ENCODE assay signal across 8 mouse cellular contexts in genomic region chr4:106799772-106800336, GRCm38 (mm10). TPM values are rescaled to one million over a fixed set of nuclear protein-coding genes. Genes with fewer than 3 reads are reported as not detected.
A peak's percentile ranks its signal among the peaks of the same experiment; 100 is the strongest.
DNase-seq lines count a peak whose midpoint lies in the region; ATAC-seq and TF ChIP-seq lines count a peak whose summit lies in the region.

No protein-coding gene starts in this region.

- WGBS in forebrain, embryonic 10.5 days: 6% methylated on average over 15 of the region's 15 CpGs
- 9% methylated on average over 15 of the region's 15 CpGs for WGBS in heart, embryonic 15.5 days
- 16% methylated on average over 15 of the region's 15 CpGs for WGBS in liver, embryonic 12.5 days (ENCODE audit: insufficient replicate concordance)
- WGBS in neural tube, embryonic 13.5 days: 7% methylated on average over 15 of the region's 15 CpGs
- WGBS in thymus, adult 2 months: 47% methylated on average over 15 of the region's 15 CpGs

- in situ Hi-C loops in CH12.LX (cut with MboI; ENCODE audit: low pct_ligation_motif_present, low pct_unique_long_range_greater_than_20kb, low sequenced_read_pairs): loop anchor here (5.0 to 10.0 kb wide), 2 partner anchors 38 to 165 kb away; no protein-coding TSS in a partner anchor

- H3K9me3 ChIP-seq in CH12.LX (replicated peaks; ENCODE audit: low read length): peaks cover 8% of the 10 kb centered on the region
- no peaks in the 10 kb centered on the region for H3K9me3 ChIP-seq in forebrain, embryonic 10.5 days
- H3K9me3 ChIP-seq in heart, embryonic 15.5 days (replicated peaks): no peaks in the 10 kb centered on the region
- no peaks in the 10 kb centered on the region; the same call in 1 of the 2 replicates for H3K9me3 ChIP-seq in liver, embryonic 12.5 days (replicated peaks)
- H3K9me3 ChIP-seq in neural tube, embryonic 13.5 days: no peaks in the 10 kb centered on the region

- no peak overlapping the region for H3K9ac ChIP-seq in CH12.LX (ENCODE audit: insufficient read depth, low read depth)
- peak overlapping the region; percentile 26; the same call in 1 of the 2 replicates for H3K9ac ChIP-seq in heart, embryonic 15.5 days
- H3K9ac ChIP-seq in liver, embryonic 12.5 days: peak overlapping the region; percentile 52
- H3K9ac ChIP-seq in neural tube, embryonic 13.5 days: peak overlapping the region; percentile 26; the same call in 1 of the 2 replicates

- no peak for TF ChIP-seq EP300 in CH12.LX (IDR thresholded peaks at IDR 0.05; ENCODE audit: low read length)

- no peak for DNase-seq in CH12.LX (ENCODE audit: extremely low read depth)
- DNase-seq in forebrain, embryonic 10.5 days (ENCODE audit: extremely low spot score, low spot score): peak; percentile 74
- peak; percentile 92 to 95 for DNase-seq in kidney, postnatal 25 days
- DNase-seq in thymus, adult 2 months: peak; percentile 61

- dilution Hi-C loops in CH12.LX (cut with MboI; ENCODE audit: extremely low pct_ligation_motif_present, extremely low pct_unique_long_range_greater_than_20kb, low sequenced_read_pairs): no loop called here

- TF ChIP-seq POLR2A in CH12.LX (IDR thresholded peaks at IDR 0.05; ENCODE audit: low read depth, low read length): no peak
- TF ChIP-seq POLR2A in thymus, adult 2 months (IDR thresholded peaks at IDR 0.05; ENCODE audit: control insufficient read depth, extremely low read depth, insufficient read depth, low read length, poor library complexity): no peak

- TF ChIP-seq CTCF in CH12.LX (conservative IDR thresholded peaks at IDR 0.05 in 1 of 2, IDR thresholded peaks at IDR 0.05 in 1 of 2; ENCODE audit: low read depth in 2 of 2, low read length in 2 of 2): peak in 1 of 2 experiments; percentile 38; a peak in 2 of 4 replicates
- peak; percentile 68; the same call in 1 of the 2 replicates for TF ChIP-seq CTCF in thymus, adult 2 months (IDR thresholded peaks at IDR 0.05; ENCODE audit: borderline replicate concordance, control insufficient read depth, extremely low read depth, insufficient read depth, low read length, poor library complexity)

- ATAC-seq in heart, embryonic 15.5 days (replicated peaks; ENCODE audit: insufficient number of reproducible peaks, insufficient read depth, low FRiP score, low read depth): peak; percentile 85
- ATAC-seq in liver, embryonic 12.5 days: peak; percentile 67
- ATAC-seq in neural tube, embryonic 13.5 days (ENCODE audit: low read depth): peak; percentile 69

- no peak overlapping the region for H3K4me3 ChIP-seq in CH12.LX (replicated peaks in 1 of 3; ENCODE audit: low read depth in 2 of 3, low read length in 2 of 3, poor library complexity in 1 of 3)
- peak overlapping the region; percentile 59 for H3K4me3 ChIP-seq in brown adipose tissue, adult 24 weeks (ENCODE audit: insufficient read depth, low read depth, low read length)
- peak overlapping the region; percentile 43 for H3K4me3 ChIP-seq in forebrain, embryonic 10.5 days
- H3K4me3 ChIP-seq in heart, embryonic 15.5 days: peak overlapping the region; percentile 45
- peak overlapping the region; percentile 33 for H3K4me3 ChIP-seq in liver, embryonic 12.5 days
- H3K4me3 ChIP-seq in neural tube, embryonic 13.5 days: 0 out of 2 replicates have a peak overlapping the region, but pooled peaks have one; percentile 6
- no peak overlapping the region for H3K4me3 ChIP-seq in thymus, adult 2 months (ENCODE audit: control insufficient read depth, insufficient read depth, low read length)

- no peak overlapping the region for H3K4me2 ChIP-seq in CH12.LX (ENCODE audit: insufficient read depth, low read depth, poor library complexity, severe bottlenecking)
- H3K4me2 ChIP-seq in heart, embryonic 15.5 days: peak overlapping the region; percentile 62
- H3K4me2 ChIP-seq in liver, embryonic 12.5 days: peak overlapping the region; percentile 70
- H3K4me2 ChIP-seq in neural tube, embryonic 13.5 days: peak overlapping the region; percentile 46

- H3K36me3 ChIP-seq in CH12.LX (replicated peaks in 1 of 2; ENCODE audit: control insufficient read depth in 1 of 2, insufficient read depth in 1 of 2, low read length in 1 of 2): peaks cover 19 to 54% of the 10 kb centered on the region in 2 experiments
- H3K36me3 ChIP-seq in forebrain, embryonic 10.5 days (replicated peaks): no peaks in the 10 kb centered on the region
- H3K36me3 ChIP-seq in heart, embryonic 15.5 days: no peaks in the 10 kb centered on the region
- peaks cover 14% of the 10 kb centered on the region; the same call in 1 of the 2 replicates for H3K36me3 ChIP-seq in liver, embryonic 12.5 days
- no peaks in the 10 kb centered on the region for H3K36me3 ChIP-seq in neural tube, embryonic 13.5 days
- H3K36me3 ChIP-seq in thymus, adult 2 months (ENCODE audit: control insufficient read depth, insufficient read depth, low read length): no peaks in the 10 kb centered on the region

- TF ChIP-seq RAD21 in CH12.LX (IDR thresholded peaks at IDR 0.05; ENCODE audit: low read depth, low read length): no peak

- H3K4me1 ChIP-seq in CH12.LX (ENCODE audit: control insufficient read depth in 1 of 2, insufficient read depth in 2 of 2): peaks cover 8 to 26% of the 10 kb centered on the region in 2 experiments
- H3K4me1 ChIP-seq in brown adipose tissue, adult 24 weeks (ENCODE audit: control insufficient read depth, insufficient read depth, insufficient read length, low read length): peaks cover 2% of the 10 kb centered on the region; the same call in 1 of the 2 replicates
- peaks cover 26% of the 10 kb centered on the region for H3K4me1 ChIP-seq in forebrain, embryonic 10.5 days
- H3K4me1 ChIP-seq in heart, embryonic 15.5 days (replicated peaks): peaks cover 33% of the 10 kb centered on the region
- H3K4me1 ChIP-seq in liver, embryonic 12.5 days: peaks cover 57% of the 10 kb centered on the region
- peaks cover 20% of the 10 kb centered on the region for H3K4me1 ChIP-seq in neural tube, embryonic 13.5 days (replicated peaks)
- peaks cover 14% of the 10 kb centered on the region for H3K4me1 ChIP-seq in thymus, adult 2 months (replicated peaks; ENCODE audit: control insufficient read depth, insufficient read depth, low read length)

- H3K27ac ChIP-seq in CH12.LX (ENCODE audit: insufficient read depth, low read depth): no peak overlapping the region
- peak overlapping the region; percentile 72 for H3K27ac ChIP-seq in brown adipose tissue, adult 24 weeks (replicated peaks; ENCODE audit: low read depth, low read length)
- H3K27ac ChIP-seq in forebrain, embryonic 10.5 days: peak overlapping the region; percentile 65
- peak overlapping the region; percentile 78 for H3K27ac ChIP-seq in heart, embryonic 15.5 days
- H3K27ac ChIP-seq in liver, embryonic 12.5 days: peak overlapping the region; percentile 64
- H3K27ac ChIP-seq in neural tube, embryonic 13.5 days (replicated peaks): no peak overlapping the region
- no peak overlapping the region for H3K27ac ChIP-seq in thymus, adult 2 months (ENCODE audit: control insufficient read depth, insufficient read depth, low read length)

- H3K27me3 ChIP-seq in CH12.LX (replicated peaks): no peaks in the 10 kb centered on the region
- peaks cover 34% of the 10 kb centered on the region for H3K27me3 ChIP-seq in forebrain, embryonic 10.5 days (ENCODE audit: poor library complexity, severe bottlenecking)
- no peaks in the 10 kb centered on the region for H3K27me3 ChIP-seq in heart, embryonic 15.5 days
- H3K27me3 ChIP-seq in liver, embryonic 12.5 days (replicated peaks): peaks cover 7% of the 10 kb centered on the region; the same call in 1 of the 2 replicates
- peaks cover 14% of the 10 kb centered on the region; the same call in 1 of the 2 replicates for H3K27me3 ChIP-seq in neural tube, embryonic 13.5 days
- no peaks in the 10 kb centered on the region for H3K27me3 ChIP-seq in thymus, adult 2 months (ENCODE audit: control insufficient read depth, insufficient read depth, low read length)

- no peaks in the 10 kb centered on the region; the same call in 1 of the 2 replicates for H3K79me2 ChIP-seq in CH12.LX (replicated peaks; ENCODE audit: control insufficient read depth, extremely low read depth, insufficient read depth, poor library complexity, severe bottlenecking)

TF ChIP-seq in CH12.LX, 34 proteins besides CTCF, POLR2A, EP300 and RAD21:
- TF ChIP-seq SMC3 (IDR thresholded peaks at IDR 0.05; ENCODE audit: low read depth, low read length) (peak; percentile 28), JUND (conservative IDR thresholded peaks at IDR 0.05; ENCODE audit: low read depth, low read length) (no peak)

RNA-seq across cellular contexts. Expression of gene Acot11, which starts 4.9 kb away (rescaled TPM):
- total RNA-seq in CH12.LX (2012; rRNA removed) (4.8 and 6.8 TPM in 2 replicates), CH12.LX (2014; rRNA removed) (2.0 and 2.3 TPM in 2 replicates)
- polyA plus RNA-seq in CH12.LX (2012; ENCODE audit: insufficient read length, low read depth): 4.3 and 4.4 TPM in 2 replicates
- 278 and 386 TPM in 2 replicates for polyA plus RNA-seq in brown adipose tissue, adult 24 weeks (2012; ENCODE audit: insufficient read depth, insufficient read length, missing spikeins)
- 1.9 and 2.1 TPM in 2 replicates for polyA plus RNA-seq in forebrain, embryonic 10.5 days (2016; fragmentation: Nextera tagmentation; extraction: Ambion mirVana)
- 6.1 and 6.4 TPM in 2 replicates for polyA plus RNA-seq in heart, embryonic 15.5 days (2015; fragmentation: Nextera tagmentation; extraction: Ambion mirVana)
- polyA plus RNA-seq in liver, embryonic 12.5 days (2016; fragmentation: Nextera tagmentation; extraction: Ambion mirVana): 7.5 and 7.6 TPM in 2 replicates
- 1.5 and 1.7 TPM in 2 replicates for polyA plus RNA-seq in neural tube, embryonic 13.5 days (2015; fragmentation: Nextera tagmentation; extraction: Ambion mirVana)
- 6.4 and 10.0 TPM in 2 replicates for polyA plus RNA-seq in thymus, adult 2 months (2012; rRNA removed)

Comparison
In these comparisons a context has a peak if more than half of its experiments do, and no peak if none do; other contexts are left out.
1. H3K27ac ChIP-seq: peak in brown adipose tissue, adult 24 weeks (single experiment), forebrain, embryonic 10.5 days (single experiment), heart, embryonic 15.5 days (single experiment) and liver, embryonic 12.5 days (single experiment); none in CH12.LX (single experiment), neural tube, embryonic 13.5 days (single experiment) and thymus, adult 2 months (single experiment).
2. H3K4me3 ChIP-seq: peak in brown adipose tissue, adult 24 weeks (single experiment), forebrain, embryonic 10.5 days (single experiment), heart, embryonic 15.5 days (single experiment), liver, embryonic 12.5 days (single experiment) and neural tube, embryonic 13.5 days (single experiment); none in CH12.LX (0 of 3) and thymus, adult 2 months (single experiment).
3. RNA of gene Acot11, which starts 4.9 kb away (polyA plus RNA-seq): 278 to 386 TPM in brown adipose tissue, adult 24 weeks; 7.5 to 7.6 TPM in liver, embryonic 12.5 days, 6.4 to 10.0 TPM in thymus, adult 2 months, 6.1 to 6.4 TPM in heart, embryonic 15.5 days, 4.3 to 4.4 TPM in CH12.LX, 1.9 to 2.1 TPM in forebrain, embryonic 10.5 days and 1.5 to 1.7 TPM in neural tube, embryonic 13.5 days; every median in the first group is over 10 times any median in the second.
4. Peak in every context shown above with its lines, with median percentiles within 50 percentile points of each other: ATAC-seq.